14 mouse cellular contexts compared by ENCODE assay signal in the genomic region with DNA sequence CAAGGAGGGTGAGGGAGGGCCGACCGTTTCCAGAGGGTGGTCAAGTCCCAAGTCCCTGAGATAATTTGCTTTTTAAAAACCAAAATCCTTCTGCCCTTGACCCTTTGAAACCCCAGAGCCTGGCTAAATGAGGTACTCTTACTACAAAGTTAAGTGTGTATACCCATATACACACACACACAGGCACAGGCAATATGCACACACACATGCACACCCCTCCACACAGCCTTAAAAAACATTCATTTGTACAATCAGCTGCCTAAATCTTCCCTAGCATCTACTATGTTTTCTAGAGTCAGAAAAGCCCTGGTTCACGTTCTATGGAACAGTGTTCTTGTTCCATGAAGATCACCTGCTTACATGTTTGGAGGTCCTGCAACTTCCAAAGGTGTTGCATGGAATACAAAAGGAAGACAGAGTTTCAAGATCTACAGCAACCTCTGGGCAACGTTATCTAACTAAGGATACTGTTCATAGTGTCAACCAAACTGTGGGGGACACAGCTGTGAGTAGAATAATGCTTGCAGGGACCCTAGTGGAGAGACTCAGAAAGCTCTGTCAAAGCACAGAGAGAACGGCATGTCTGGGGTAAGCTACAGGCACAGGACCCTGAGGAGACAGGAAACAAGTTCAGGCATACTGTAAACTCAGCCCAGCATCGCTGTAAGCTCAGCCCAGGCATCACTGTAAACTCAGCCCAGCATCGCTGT.
DNase-seq lines count a peak whose midpoint lies in the region; ATAC-seq and TF ChIP-seq lines count a peak whose summit lies in the region.
"Had no signal": no experiment of that assay in that cellular context is flagged by ENCODE, and none has a peak within 500 bp of the region (broad histone marks: within the 10 kb centered on the region; RNA-seq: fewer than 3 reads in every experiment).

No protein-coding gene starts in this region.

- no peak overlapping the region for H3K4me2 ChIP-seq in forebrain, postnatal 0 days (ENCODE audit: low read depth)
- no peak overlapping the region for H3K4me2 ChIP-seq in hindbrain, embryonic 12.5 days (replicated peaks)
- H3K4me2 ChIP-seq: hindbrain, embryonic 13.5 days; midbrain, embryonic 12.5 days; neural tube, embryonic 12.5 days had no signal

- H3K36me3 ChIP-seq in forebrain, embryonic 10.5 days (replicated peaks), result no peaks in the 10 kb centered on the region
- no peaks in the 10 kb centered on the region for H3K36me3 ChIP-seq in forebrain, postnatal 0 days (ENCODE audit: insufficient read depth)
- no peaks in the 10 kb centered on the region for H3K36me3 ChIP-seq in hindbrain, embryonic 12.5 days
- H3K36me3 ChIP-seq in hindbrain, embryonic 10.5 days, result no peaks in the 10 kb centered on the region
- H3K36me3 ChIP-seq: hindbrain, embryonic 13.5 days; midbrain, embryonic 12.5 days; neural tube, embryonic 12.5 days had no signal

- no peaks in the 10 kb centered on the region for H3K9me3 ChIP-seq in forebrain, embryonic 10.5 days
- H3K9me3 ChIP-seq in forebrain, postnatal 0 days (ENCODE audit: low read length), result no peaks in the 10 kb centered on the region
- no peaks in the 10 kb centered on the region for H3K9me3 ChIP-seq in hindbrain, embryonic 12.5 days (replicated peaks)
- H3K9me3 ChIP-seq in hindbrain, embryonic 10.5 days, result no peaks in the 10 kb centered on the region
- H3K9me3 ChIP-seq: hindbrain, embryonic 13.5 days; midbrain, embryonic 12.5 days; neural tube, embryonic 12.5 days had no signal

- no peak overlapping the region for H3K4me3 ChIP-seq in forebrain, embryonic 10.5 days
- no peak overlapping the region for H3K4me3 ChIP-seq in forebrain, postnatal 0 days (ENCODE audit: low read depth, low read length)
- no peak overlapping the region for H3K4me3 ChIP-seq in hindbrain, embryonic 12.5 days
- H3K4me3 ChIP-seq in hindbrain, embryonic 10.5 days, result no peak overlapping the region
- H3K4me3 ChIP-seq: hindbrain, embryonic 13.5 days; midbrain, embryonic 12.5 days; neural tube, embryonic 12.5 days had no signal

- no peak for ATAC-seq in forebrain, postnatal 0 days
- peak; percentile 22; the same call in 1 of the 2 replicates for ATAC-seq in hindbrain, embryonic 12.5 days (ENCODE audit: low FRiP score)
- ATAC-seq: lung, postnatal 0 days had no signal

- no peak for DNase-seq in forebrain, embryonic 10.5 days (ENCODE audit: extremely low spot score, low spot score)
- DNase-seq in forebrain, postnatal 0 days, result no peak
- no peak for DNase-seq in hindbrain, embryonic 10.5 days (ENCODE audit: low spot score)
- peak; percentile 60 for DNase-seq in thymus, postnatal 0 days (ENCODE audit: low spot score)
- no peak for DNase-seq in thymus, postnatal 4 days
- no peak for DNase-seq in urinary bladder, postnatal 14 days (ENCODE audit: low spot score)
- DNase-seq in adrenal gland, adult (ENCODE audit: inconsistent age in 2 of 2, low spot score in 1 of 2), result no peak
- DNase-seq: cerebellum, adult 9-10 months; layer of hippocampus, postnatal 36 days had no signal

- H3K9ac ChIP-seq in forebrain, postnatal 0 days, result no peak overlapping the region
- no peak overlapping the region for H3K9ac ChIP-seq in hindbrain, embryonic 12.5 days
- H3K9ac ChIP-seq: hindbrain, embryonic 13.5 days; midbrain, embryonic 12.5 days; neural tube, embryonic 12.5 days had no signal

- peaks cover 70% of the 10 kb centered on the region for H3K27me3 ChIP-seq in forebrain, embryonic 10.5 days (ENCODE audit: poor library complexity, severe bottlenecking)
- no peaks in the 10 kb centered on the region for H3K27me3 ChIP-seq in forebrain, postnatal 0 days (ENCODE audit: insufficient read depth, low read length)
- H3K27me3 ChIP-seq in hindbrain, embryonic 12.5 days, result no peaks in the 10 kb centered on the region
- H3K27me3 ChIP-seq in hindbrain, embryonic 10.5 days (ENCODE audit: insufficient read depth, poor library complexity, severe bottlenecking), result peaks cover 40% of the 10 kb centered on the region
- H3K27me3 ChIP-seq: neural tube, embryonic 12.5 days had no signal

- no peak for TF ChIP-seq CTCF in forebrain, postnatal 0 days (IDR thresholded peaks at IDR 0.05; ENCODE audit: low read depth)

- 0 out of 2 replicates have a peak overlapping the region, but pooled peaks have one; percentile 53 for H3K27ac ChIP-seq in forebrain, embryonic 10.5 days
- H3K27ac ChIP-seq in forebrain, postnatal 0 days (ENCODE audit: low read depth, low read length), result no peak overlapping the region
- H3K27ac ChIP-seq in hindbrain, embryonic 12.5 days, result no peak overlapping the region
- no peak overlapping the region for H3K27ac ChIP-seq in hindbrain, embryonic 10.5 days
- H3K27ac ChIP-seq: hindbrain, embryonic 13.5 days; midbrain, embryonic 12.5 days; neural tube, embryonic 12.5 days had no signal

- 59% methylated on average over 7 of the region's 7 CpGs for WGBS in forebrain, embryonic 10.5 days
- 39% methylated on average over 6 of the region's 7 CpGs for WGBS in forebrain, postnatal 0 days
- WGBS in hindbrain, embryonic 12.5 days, result 51% methylated on average over 7 of the region's 7 CpGs
- 69% methylated on average over 7 of the region's 7 CpGs for WGBS in hindbrain, embryonic 10.5 days

- peaks cover 21% of the 10 kb centered on the region for H3K4me1 ChIP-seq in forebrain, embryonic 10.5 days
- H3K4me1 ChIP-seq in forebrain, postnatal 0 days (ENCODE audit: insufficient read depth), result no peaks in the 10 kb centered on the region
- H3K4me1 ChIP-seq in hindbrain, embryonic 12.5 days, result peaks cover 11% of the 10 kb centered on the region
- peaks cover 6% of the 10 kb centered on the region for H3K4me1 ChIP-seq in hindbrain, embryonic 10.5 days (replicated peaks)
- H3K4me1 ChIP-seq: neural tube, embryonic 12.5 days had no signal
